Mouse (Mus musculus): ENCODE measurements at regions not wholly inside any gene's neighbourhood (a gene's known extent, or its start where the extent isn't known, plus 50 kb on each side); places are given as distances from the start of the nearest gene placed in this dataset.

GRCm38 (mm10) chr12:79936698-79937097, 176.1 kb downstream of the Zfp36l1 start:
- H3K36me3 ChIP-seq (replicated peaks), result no peaks in the 10 kb centered on the region
- no peaks in the 10 kb centered on the region for H3K9me3 ChIP-seq (replicated peaks)
- no peak for ATAC-seq (ENCODE audit: insufficient read depth)
- WGBS (ENCODE audit: insufficient replicate concordance), result 68% methylated on average over 5 of the region's 5 CpGs
- peaks cover 11% of the 10 kb centered on the region; the same call in 1 of the 2 replicates for H3K4me1 ChIP-seq (replicated peaks)
- no peak overlapping the region for H3K4me2 ChIP-seq
- no peak overlapping the region for H3K9ac ChIP-seq
- no peaks in the 10 kb centered on the region; the same call in 1 of the 2 replicates for H3K27me3 ChIP-seq
- no peak overlapping the region for H3K4me3 ChIP-seq (replicated peaks)
- H3K27ac ChIP-seq (replicated peaks), result no peak overlapping the region

- Histone ChIP-seq H3K27ac (replicated peaks) (no peak overlapping the region), H3K4me1 (replicated peaks) (0 out of 2 replicates have a peak, but pooled peaks cover 8% of the 10 kb centered on the region), H3K9me3 (replicated peaks) (no peaks in the 10 kb centered on the region), H3K27me3 (no peaks in the 10 kb centered on the region; the same call in 1 of the 2 replicates), H3K9ac (no peak overlapping the region), H3K4me3 (replicated peaks) (no peak overlapping the region), H3K36me3 (replicated peaks) (no peaks in the 10 kb centered on the region), H3K4me2 (no peak overlapping the region)
- 64% methylated on average over 7 of the region's 7 CpGs for WGBS (ENCODE audit: insufficient replicate concordance)
- no peak for ATAC-seq (ENCODE audit: insufficient read depth)
Observed at GRCm38 (mm10) chr12:79934091-79934490, 178.7 kb downstream of the Zfp36l1 start.

- no peaks in the 10 kb centered on the region for H3K36me3 ChIP-seq (replicated peaks)
- no peak for ATAC-seq (ENCODE audit: insufficient read depth)
- H3K4me1 ChIP-seq (replicated peaks), result 0 out of 2 replicates have a peak, but pooled peaks cover 8% of the 10 kb centered on the region
- H3K9ac ChIP-seq, result no peak overlapping the region
- WGBS (ENCODE audit: insufficient replicate concordance), result 63% methylated on average over 7 of the region's 7 CpGs
- no peaks in the 10 kb centered on the region for H3K9me3 ChIP-seq (replicated peaks)
- no peaks in the 10 kb centered on the region; the same call in 1 of the 2 replicates for H3K27me3 ChIP-seq
- no peak overlapping the region for H3K4me2 ChIP-seq
- H3K27ac ChIP-seq (replicated peaks), result no peak overlapping the region
- no peak overlapping the region for H3K4me3 ChIP-seq (replicated peaks)
Observed at GRCm38 (mm10) chr12:79932905-79933304, 179.9 kb downstream of the Zfp36l1 start.

GRCm38 (mm10) chr12:79931455-79931854, 181.4 kb downstream of the Zfp36l1 start:
- no peak overlapping the region for H3K27ac ChIP-seq (replicated peaks)
- no peak overlapping the region for H3K4me3 ChIP-seq (replicated peaks)
- H3K27me3 ChIP-seq, result no peaks in the 10 kb centered on the region; the same call in 1 of the 2 replicates
- no peaks in the 10 kb centered on the region for H3K36me3 ChIP-seq (replicated peaks)
- no peak overlapping the region for H3K4me2 ChIP-seq
- H3K4me1 ChIP-seq (replicated peaks), result 0 out of 2 replicates have a peak, but pooled peaks cover 1% of the 10 kb centered on the region
- H3K9ac ChIP-seq, result no peak overlapping the region
- WGBS (ENCODE audit: insufficient replicate concordance), result 57% methylated on average over 5 of the region's 5 CpGs
- ATAC-seq (ENCODE audit: insufficient read depth), result no peak
- no peaks in the 10 kb centered on the region for H3K9me3 ChIP-seq (replicated peaks)

- H3K27me3 ChIP-seq, result no peaks in the 10 kb centered on the region; the same call in 1 of the 2 replicates
- H3K9me3 ChIP-seq (replicated peaks), result no peaks in the 10 kb centered on the region
- no peaks in the 10 kb centered on the region for H3K4me1 ChIP-seq (replicated peaks)
- 62% methylated on average over 6 of the region's 6 CpGs for WGBS (ENCODE audit: insufficient replicate concordance)
- H3K36me3 ChIP-seq (replicated peaks), result no peaks in the 10 kb centered on the region
- no peak overlapping the region for H3K4me2 ChIP-seq
- no peak overlapping the region for H3K4me3 ChIP-seq (replicated peaks)
- ATAC-seq (ENCODE audit: insufficient read depth), result no peak
- no peak overlapping the region for H3K9ac ChIP-seq
- H3K27ac ChIP-seq (replicated peaks), result no peak overlapping the region
Observed at GRCm38 (mm10) chr12:79929846-79930245, 183.0 kb downstream of the Zfp36l1 start.

GRCm38 (mm10) chr12:79928739-79929380, 184.0 kb downstream of the Zfp36l1 start:
- Histone ChIP-seq H3K36me3 (replicated peaks) (no peaks in the 10 kb centered on the region), H3K27ac (replicated peaks) (no peak overlapping the region), H3K4me3 (replicated peaks) (no peak overlapping the region), H3K27me3 (no peaks in the 10 kb centered on the region; the same call in 1 of the 2 replicates), H3K9ac (no peak overlapping the region), H3K9me3 (replicated peaks) (no peaks in the 10 kb centered on the region), H3K4me2 (no peak overlapping the region), H3K4me1 (replicated peaks) (no peaks in the 10 kb centered on the region)
- no peak for ATAC-seq (ENCODE audit: insufficient read depth)
- WGBS (ENCODE audit: insufficient replicate concordance), result 53% methylated on average over 6 of the region's 6 CpGs

GRCm38 (mm10) chr12:79928298-79928697, 184.5 kb downstream of the Zfp36l1 start:
- Histone ChIP-seq H3K4me2 (no peak overlapping the region), H3K4me1 (replicated peaks) (no peaks in the 10 kb centered on the region), H3K9ac (no peak overlapping the region), H3K4me3 (replicated peaks) (no peak overlapping the region), H3K9me3 (replicated peaks) (no peaks in the 10 kb centered on the region), H3K27me3 (no peaks in the 10 kb centered on the region; the same call in 1 of the 2 replicates), H3K36me3 (replicated peaks) (no peaks in the 10 kb centered on the region), H3K27ac (replicated peaks) (no peak overlapping the region)
- no peak for ATAC-seq (ENCODE audit: insufficient read depth)
- WGBS (ENCODE audit: insufficient replicate concordance), result 44% methylated on average over 4 of the region's 4 CpGs

- no peak overlapping the region for H3K9ac ChIP-seq
- ATAC-seq (ENCODE audit: insufficient read depth), result no peak
- H3K4me2 ChIP-seq, result no peak overlapping the region
- H3K27ac ChIP-seq (replicated peaks), result no peak overlapping the region
- no peak overlapping the region for H3K4me3 ChIP-seq (replicated peaks)
- no peaks in the 10 kb centered on the region for H3K27me3 ChIP-seq
- 50% methylated on average over 6 of the region's 6 CpGs for WGBS (ENCODE audit: insufficient replicate concordance)
- no peaks in the 10 kb centered on the region for H3K4me1 ChIP-seq (replicated peaks)
- H3K9me3 ChIP-seq (replicated peaks), result no peaks in the 10 kb centered on the region
- H3K36me3 ChIP-seq (replicated peaks), result no peaks in the 10 kb centered on the region
Observed at GRCm38 (mm10) chr12:79925704-79926588, 186.9 kb downstream of the Zfp36l1 start.

- Histone ChIP-seq H3K4me3 (replicated peaks) (no peak overlapping the region), H3K36me3 (replicated peaks) (no peaks in the 10 kb centered on the region), H3K27ac (replicated peaks) (no peak overlapping the region), H3K4me1 (replicated peaks) (no peaks in the 10 kb centered on the region), H3K4me2 (no peak overlapping the region), H3K9me3 (replicated peaks) (no peaks in the 10 kb centered on the region), H3K9ac (no peak overlapping the region), H3K27me3 (no peaks in the 10 kb centered on the region)
- 42% methylated on average over 16 of the region's 16 CpGs for WGBS (ENCODE audit: insufficient replicate concordance)
- no peak for ATAC-seq (ENCODE audit: insufficient read depth)
Observed at GRCm38 (mm10) chr12:79924921-79925703, 187.7 kb downstream of the Zfp36l1 start.

- Histone ChIP-seq H3K9me3 (replicated peaks) (no peaks in the 10 kb centered on the region), H3K4me2 (no peak overlapping the region), H3K36me3 (replicated peaks) (no peaks in the 10 kb centered on the region), H3K4me1 (replicated peaks) (no peaks in the 10 kb centered on the region), H3K4me3 (replicated peaks) (no peak overlapping the region), H3K27me3 (no peaks in the 10 kb centered on the region), H3K27ac (replicated peaks) (no peak overlapping the region), H3K9ac (no peak overlapping the region)
- WGBS (ENCODE audit: insufficient replicate concordance), result 70% methylated on average over 6 of the region's 6 CpGs
- ATAC-seq (ENCODE audit: insufficient read depth), result no peak
Observed at GRCm38 (mm10) chr12:79923811-79924210, 189.0 kb downstream of the Zfp36l1 start.

- H3K27ac ChIP-seq (replicated peaks), result no peak overlapping the region
- H3K36me3 ChIP-seq (replicated peaks), result no peaks in the 10 kb centered on the region
- no peaks in the 10 kb centered on the region for H3K9me3 ChIP-seq (replicated peaks)
- H3K27me3 ChIP-seq, result no peaks in the 10 kb centered on the region
- 51% methylated on average over 5 of the region's 5 CpGs for WGBS (ENCODE audit: insufficient replicate concordance)
- no peaks in the 10 kb centered on the region for H3K4me1 ChIP-seq (replicated peaks)
- H3K4me2 ChIP-seq, result no peak overlapping the region
- no peak overlapping the region for H3K9ac ChIP-seq
- no peak overlapping the region for H3K4me3 ChIP-seq (replicated peaks)
- no peak for ATAC-seq (ENCODE audit: insufficient read depth)
Observed at GRCm38 (mm10) chr12:79921786-79922185, 191.0 kb downstream of the Zfp36l1 start.

Measured in liver, embryonic 15.5 days (tissue).